Mouse (Mus musculus): ENCODE data around the gene Luc7l3. TPM values are rescaled to one million over a fixed set of nuclear protein-coding genes. Genes with fewer than 3 reads are reported as not detected.

Luc7l3 gene
- total RNA-seq, 2 experiments from 2014 or later: 93.5 to 132 TPM

GRCm38 (mm10) chr11:94265134-94265785 is 56.5 kb downstream of the Luc7l3 start:
- DNase-seq (ENCODE audit: extremely low spot score in 1 of 2, low spot score in 1 of 2): peak in 1 of 2 experiments; percentile 59

- no peak for DNase-seq (ENCODE audit: extremely low spot score in 1 of 2, low spot score in 1 of 2)
These were observed 60.0 kb downstream of the Luc7l3 start for GRCm38 (mm10) chr11:94261585-94262370.

GRCm38 (mm10) chr11:94259814-94260213 is 62.0 kb downstream of the Luc7l3 start:
- no peak for DNase-seq (ENCODE audit: extremely low spot score in 1 of 2, low spot score in 1 of 2)

- no peak for DNase-seq (ENCODE audit: extremely low spot score in 1 of 2, low spot score in 1 of 2)
These were observed 63.8 kb downstream of the Luc7l3 start for GRCm38 (mm10) chr11:94257987-94258386.

- no peak for DNase-seq (ENCODE audit: extremely low spot score in 1 of 2, low spot score in 1 of 2)
These were observed 66.1 kb downstream of the Luc7l3 start for GRCm38 (mm10) chr11:94255733-94256132.

GRCm38 (mm10) chr11:94253691-94254090 is 68.1 kb downstream of the Luc7l3 start:
- DNase-seq (ENCODE audit: extremely low spot score in 1 of 2, low spot score in 1 of 2): no peak

GRCm38 (mm10) chr11:94253156-94253555 is 68.6 kb downstream of the Luc7l3 start:
- no peak for DNase-seq (ENCODE audit: extremely low spot score in 1 of 2, low spot score in 1 of 2)

GRCm38 (mm10) chr11:94246789-94247061 is 75.1 kb downstream of the Luc7l3 start:
- DNase-seq (ENCODE audit: extremely low spot score in 1 of 2, low spot score in 1 of 2): no peak

GRCm38 (mm10) chr11:94245955-94246788 is 75.6 kb downstream of the Luc7l3 start, which contains the start of gene Wfikkn2:
Gene Wfikkn2, minus strand, starts transcription at chr11:94246005.
- DNase-seq (ENCODE audit: extremely low spot score in 1 of 2, low spot score in 1 of 2): no peak

- no peak for DNase-seq (ENCODE audit: extremely low spot score in 1 of 2, low spot score in 1 of 2)
These were observed 77.4 kb downstream of the Luc7l3 start for GRCm38 (mm10) chr11:94244385-94244784.

- no peak for DNase-seq (ENCODE audit: extremely low spot score in 1 of 2, low spot score in 1 of 2)
These were observed 78.2 kb downstream of the Luc7l3 start for GRCm38 (mm10) chr11:94243422-94244180.

GRCm38 (mm10) chr11:94242760-94243421 is 78.9 kb downstream of the Luc7l3 start:
- DNase-seq (ENCODE audit: extremely low spot score in 1 of 2, low spot score in 1 of 2): no peak

- no peak for DNase-seq (ENCODE audit: extremely low spot score in 1 of 2, low spot score in 1 of 2)
These were observed 82.1 kb downstream of the Luc7l3 start for GRCm38 (mm10) chr11:94239706-94240105.

- DNase-seq (ENCODE audit: extremely low spot score in 1 of 2, low spot score in 1 of 2): no peak
These were observed 83.0 kb downstream of the Luc7l3 start for GRCm38 (mm10) chr11:94238786-94239185.

Other genes with a start within 250 kb of the Luc7l3 start
- 10 to 100 TPM; 41.8 to 42.4 TPM for gene Tob1, start 110.5 kb downstream of the Luc7l3 start, total RNA-seq (2021)
- gene Wfikkn2, start 76.0 kb downstream of the Luc7l3 start, total RNA-seq (2021): under 1 TPM; 0.44 to 0.70 TPM
- not detected for gene Gm21885, start 40.1 kb downstream of the Luc7l3 start, total RNA-seq (2021)
- 100 to 1,000 TPM; 123 to 125 TPM for gene Ankrd40, start 6.0 kb upstream of the Luc7l3 start, total RNA-seq (2021)
- gene Abcc3, start 71.0 kb upstream of the Luc7l3 start, total RNA-seq (2021): 1 to 10 TPM; 2.0 to 3.0 TPM
- gene Cacna1g, start 152.2 kb upstream of the Luc7l3 start, total RNA-seq (2021): 10 to 100 TPM; 49.7 to 72.3 TPM
- gene Spata20, start 164.2 kb upstream of the Luc7l3 start, total RNA-seq (2021): under 1 TPM in 1 of 2 experiments, not detected in 1; 0.34 TPM
- 1 to 10 TPM; 2.0 to 2.3 TPM for gene Epn3, start 178.0 kb upstream of the Luc7l3 start, total RNA-seq (2021)
- gene Mycbpap, start 199.8 kb upstream of the Luc7l3 start, total RNA-seq (2021): 1 to 10 TPM; 3.0 to 3.9 TPM
- gene Rsad1, start 227.3 kb upstream of the Luc7l3 start, total RNA-seq (2021): 10 to 100 TPM; 10.3 to 10.8 TPM
- under 1 TPM; 0.62 to 0.70 TPM for gene Chad, start 243.1 kb upstream of the Luc7l3 start, total RNA-seq (2021)

Data from layer of hippocampus, postnatal 25 days (tissue).